Mouse (Mus musculus) cerebellum, adult 11 months (tissue): ENCODE data around the gene Ctxn1.

Experiments
- DNase-seq: peaks from one replicate; pipeline ENCODE4 v3.0.0; 2022

Gene Ctxn1

GRCm38 (mm10) chr8:4212809-4213209 is 46.3 kb downstream of the Ctxn1 start:
- DNase-seq, result no peak

GRCm38 (mm10) chr8:4211097-4211496 is 48.0 kb downstream of the Ctxn1 start:
- DNase-seq, result no peak
